15 mouse cellular contexts compared by ENCODE assay signal in genomic region chr1:75833071-75833830, GRCm38 (mm10).
A peak's percentile ranks its signal among the peaks of the same experiment; 100 is the strongest.
DNase-seq lines count a peak whose midpoint lies in the region; ATAC-seq and TF ChIP-seq lines count a peak whose summit lies in the region.
"Had no signal": no experiment of that assay in that cellular context is flagged by ENCODE, and none has a peak within 500 bp of the region (broad histone marks: within the 10 kb centered on the region; RNA-seq: fewer than 3 reads in every experiment).

No protein-coding gene starts in this region.

- no peak overlapping the region for H3K4me2 ChIP-seq in forebrain, postnatal 0 days (ENCODE audit: low read depth)
- H3K4me2 ChIP-seq in midbrain, embryonic 11.5 days = no peak overlapping the region
- H3K4me2 ChIP-seq in midbrain, embryonic 13.5 days (replicated peaks) = no peak overlapping the region
- H3K4me2 ChIP-seq: forebrain, embryonic 15.5 days; heart, embryonic 15.5 days had no signal

- H3K9me3 ChIP-seq in forebrain, embryonic 10.5 days = no peaks in the 10 kb centered on the region
- H3K9me3 ChIP-seq in forebrain, postnatal 0 days (ENCODE audit: low read length) = no peaks in the 10 kb centered on the region
- no peaks in the 10 kb centered on the region for H3K9me3 ChIP-seq in midbrain, embryonic 11.5 days (ENCODE audit: control insufficient read depth, low read length)
- H3K9me3 ChIP-seq in midbrain, embryonic 13.5 days = no peaks in the 10 kb centered on the region
- H3K9me3 ChIP-seq: forebrain, embryonic 15.5 days; heart, embryonic 15.5 days had no signal

- no peak overlapping the region for H3K9ac ChIP-seq in forebrain, postnatal 0 days
- no peak overlapping the region for H3K9ac ChIP-seq in midbrain, embryonic 11.5 days (ENCODE audit: low read length)
- H3K9ac ChIP-seq in midbrain, embryonic 13.5 days (replicated peaks) = no peak overlapping the region
- H3K9ac ChIP-seq: forebrain, embryonic 15.5 days; heart, embryonic 15.5 days had no signal

- no peak for ATAC-seq in forebrain, postnatal 0 days
- ATAC-seq in midbrain, embryonic 11.5 days (ENCODE audit: low FRiP score) = no peak
- ATAC-seq in midbrain, embryonic 13.5 days = no peak
- no peak for ATAC-seq in erythroblast, adult 5-6 weeks (replicated peaks; ENCODE audit: low FRiP score, poor library complexity, severe bottlenecking)
- ATAC-seq: forebrain, embryonic 15.5 days had no signal

- intact Hi-C loops in left cerebral cortex, postnatal 14 days (cut with DNase I) = no loop called here

- 59% methylated on average over 12 of the region's 12 CpGs for WGBS in forebrain, embryonic 10.5 days
- WGBS in forebrain, postnatal 0 days = 47% methylated on average over 12 of the region's 12 CpGs
- WGBS in midbrain, embryonic 11.5 days = 66% methylated on average over 12 of the region's 12 CpGs
- 67% methylated on average over 12 of the region's 12 CpGs for WGBS in midbrain, embryonic 13.5 days

- no peak for TF ChIP-seq CTCF in forebrain, postnatal 0 days (IDR thresholded peaks at IDR 0.05; ENCODE audit: low read depth)

- peaks cover 14% of the 10 kb centered on the region for H3K4me1 ChIP-seq in forebrain, embryonic 10.5 days
- H3K4me1 ChIP-seq in forebrain, postnatal 0 days (ENCODE audit: insufficient read depth) = no peaks in the 10 kb centered on the region
- H3K4me1 ChIP-seq in midbrain, embryonic 11.5 days (ENCODE audit: control insufficient read depth, insufficient read depth, low read length) = no peaks in the 10 kb centered on the region
- H3K4me1 ChIP-seq in midbrain, embryonic 13.5 days (replicated peaks) = no peaks in the 10 kb centered on the region
- H3K4me1 ChIP-seq: forebrain, embryonic 15.5 days; heart, embryonic 15.5 days had no signal

- no peak overlapping the region for H3K4me3 ChIP-seq in forebrain, embryonic 10.5 days
- no peak overlapping the region for H3K4me3 ChIP-seq in forebrain, postnatal 0 days (ENCODE audit: low read depth, low read length)
- no peak overlapping the region for H3K4me3 ChIP-seq in midbrain, embryonic 11.5 days (ENCODE audit: low read depth, low read length)
- H3K4me3 ChIP-seq in midbrain, embryonic 13.5 days (replicated peaks) = no peak overlapping the region
- H3K4me3 ChIP-seq: forebrain, embryonic 15.5 days; heart, embryonic 15.5 days had no signal

- peak; percentile 29 for DNase-seq in forebrain, embryonic 10.5 days (ENCODE audit: extremely low spot score, low spot score)
- no peak for DNase-seq in forebrain, postnatal 0 days
- DNase-seq in midbrain, embryonic 11.5 days (ENCODE audit: low spot score, missing footprints) = peak; percentile 67
- peak; percentile 88 for DNase-seq in hindlimb bud, embryonic 11.5 days (ENCODE audit: extremely low spot score, low read depth, low spot score)
- DNase-seq in spleen, adult 12 weeks (ENCODE audit: low spot score) = no peak
- DNase-seq in left cerebral cortex, postnatal 14 days (ENCODE audit: low spot score in 2 of 2) = no peak
- DNase-seq: adrenal gland, adult 2 months; cerebellum, postnatal 36 days; gastrocnemius, postnatal 14 days; kidney, adult 2 months; lung, adult 18-20 months had no signal

- no peaks in the 10 kb centered on the region for H3K27me3 ChIP-seq in forebrain, embryonic 10.5 days (ENCODE audit: poor library complexity, severe bottlenecking)
- H3K27me3 ChIP-seq in forebrain, postnatal 0 days (ENCODE audit: insufficient read depth, low read length) = no peaks in the 10 kb centered on the region
- no peaks in the 10 kb centered on the region for H3K27me3 ChIP-seq in midbrain, embryonic 11.5 days (ENCODE audit: control insufficient read depth, insufficient read depth, low read length)
- 0 out of 2 replicates have a peak, but pooled peaks cover 9% of the 10 kb centered on the region for H3K27me3 ChIP-seq in midbrain, embryonic 13.5 days
- H3K27me3 ChIP-seq: forebrain, embryonic 15.5 days; heart, embryonic 15.5 days had no signal

- H3K36me3 ChIP-seq in forebrain, embryonic 10.5 days (replicated peaks) = no peaks in the 10 kb centered on the region
- no peaks in the 10 kb centered on the region for H3K36me3 ChIP-seq in forebrain, postnatal 0 days (ENCODE audit: insufficient read depth)
- H3K36me3 ChIP-seq in midbrain, embryonic 11.5 days (ENCODE audit: control insufficient read depth, insufficient read depth, low read length) = no peaks in the 10 kb centered on the region
- no peaks in the 10 kb centered on the region for H3K36me3 ChIP-seq in midbrain, embryonic 13.5 days
- H3K36me3 ChIP-seq: forebrain, embryonic 15.5 days; heart, embryonic 15.5 days had no signal

- H3K27ac ChIP-seq in forebrain, embryonic 10.5 days = peak overlapping the region; percentile 65; the same call in 1 of the 2 replicates
- H3K27ac ChIP-seq in forebrain, postnatal 0 days (ENCODE audit: low read depth, low read length) = no peak overlapping the region
- no peak overlapping the region for H3K27ac ChIP-seq in midbrain, embryonic 11.5 days (ENCODE audit: low read depth, low read length)
- no peak overlapping the region for H3K27ac ChIP-seq in midbrain, embryonic 13.5 days
- H3K27ac ChIP-seq: forebrain, embryonic 15.5 days; heart, embryonic 15.5 days had no signal

Comparison
In these comparisons a context has a peak if more than half of its experiments do, and no peak if none do; other contexts are left out.
1. DNase-seq: peak in forebrain, embryonic 10.5 days (single experiment), midbrain, embryonic 11.5 days (single experiment) and hindlimb bud, embryonic 11.5 days (single experiment); none in forebrain, postnatal 0 days (single experiment), spleen, adult 12 weeks (single experiment) and left cerebral cortex, postnatal 14 days (0 of 2).